Mouse (Mus musculus): Measurements from ENCODE around the gene Osgepl1.
"Not testable (repeated sequence)": the region's sequence is repeated elsewhere in the genome, so short reads cannot be mapped to it uniquely, and the experiment has no call there.

Gene Osgepl1

DNA sequence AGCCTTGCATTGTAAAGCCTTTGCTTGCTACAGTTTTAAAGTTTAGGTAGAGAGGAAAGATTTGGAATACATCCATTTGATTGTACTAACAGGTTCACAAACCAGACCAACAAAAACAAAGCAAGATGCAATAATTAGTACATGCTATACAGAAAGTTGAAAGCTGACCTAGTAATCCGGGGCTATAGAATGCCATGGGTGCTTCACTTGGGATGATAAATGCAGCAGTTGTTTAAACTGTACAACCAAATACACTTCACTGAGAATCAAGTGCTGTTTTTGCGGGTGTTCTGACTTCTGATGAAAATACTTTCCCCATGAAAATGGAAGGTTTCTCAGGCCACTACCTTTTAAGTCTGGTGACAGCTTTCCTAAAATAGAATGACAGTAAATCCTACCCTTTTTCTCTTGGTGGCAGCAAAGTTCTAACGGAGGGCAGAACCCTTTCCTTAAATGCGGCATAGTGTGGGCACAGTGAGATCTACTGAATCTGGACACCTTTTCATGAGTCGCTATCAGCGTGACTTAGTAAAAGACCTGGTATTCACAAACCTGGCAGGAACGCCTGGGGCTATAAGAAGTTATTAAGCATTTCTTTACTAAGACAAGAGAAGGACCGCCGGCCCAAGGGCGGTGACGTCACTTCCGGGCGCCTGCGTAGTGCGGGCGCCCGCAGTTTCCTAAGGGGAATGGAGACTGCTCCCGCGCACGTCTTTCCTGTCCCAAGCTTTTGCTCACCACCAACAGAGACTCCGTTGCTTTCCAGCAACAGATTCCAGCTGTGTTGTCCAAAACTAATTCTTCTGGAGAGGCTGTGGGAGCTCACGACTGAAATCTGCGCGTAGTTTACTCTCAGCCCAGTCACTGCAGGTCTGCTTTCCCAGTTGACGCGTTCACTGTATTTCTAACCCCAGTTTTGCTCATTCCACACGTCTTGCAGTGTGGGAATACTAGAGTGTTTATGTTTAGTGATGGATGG lies at the start of gene Osgepl1:
TSS of gene Osgepl1 (plus strand) at position 636 of the 979 bp plus-strand sequence.
- peak; percentile 92 for DNase-seq (ENCODE audit: inconsistent ontology term)

DNA sequence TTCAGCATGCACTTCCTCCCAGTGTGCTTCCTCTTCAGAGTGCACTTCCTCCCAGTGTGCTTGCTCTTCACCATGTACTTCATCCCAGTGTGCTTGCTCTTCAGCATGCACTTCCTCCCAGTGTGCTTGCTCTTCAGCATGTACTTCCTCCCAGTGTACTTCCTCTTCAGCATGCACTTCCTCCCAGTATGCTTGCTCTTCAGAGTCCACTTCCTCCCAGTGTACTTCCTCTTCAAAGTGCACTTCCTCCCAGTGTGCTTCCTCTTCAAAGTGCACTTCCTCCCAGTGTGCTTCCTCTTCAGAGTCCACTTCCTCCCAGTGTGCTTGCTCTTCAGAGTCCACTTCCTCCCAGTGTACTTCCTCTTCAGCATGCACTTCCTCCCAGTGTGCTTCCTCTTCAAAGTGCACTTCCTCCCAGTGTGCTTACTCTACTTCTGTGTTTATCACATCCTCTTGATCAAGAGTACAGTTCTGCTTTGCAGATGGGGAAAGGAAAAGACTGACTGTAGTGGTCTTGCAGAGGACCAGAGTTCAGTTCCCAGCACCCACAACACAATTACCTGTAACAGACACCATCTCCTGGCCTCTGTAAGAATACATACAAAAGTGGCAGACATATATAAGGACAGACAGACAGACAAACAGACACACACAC lies 48.3 kb upstream of the Osgepl1 start:
- not testable (repeated sequence) for DNase-seq (ENCODE audit: inconsistent ontology term)

DNA sequence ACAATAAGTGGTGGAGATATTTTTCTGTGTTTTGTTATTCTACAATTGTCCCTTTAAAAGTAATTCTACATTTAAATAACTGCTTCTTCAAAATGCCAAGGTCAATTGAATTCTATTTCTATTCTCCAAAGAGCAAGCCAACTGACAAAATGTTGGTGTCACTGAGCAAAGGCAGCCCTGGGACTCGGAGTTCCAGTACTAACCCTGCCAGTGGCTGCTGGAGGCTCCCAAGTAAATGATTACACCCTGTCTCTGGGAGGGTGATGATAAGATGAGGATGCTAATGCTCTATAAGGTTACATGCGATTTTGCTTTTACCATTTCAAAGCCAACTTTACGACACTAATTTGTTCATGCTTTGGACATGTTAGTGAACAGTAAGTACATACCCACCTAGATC lies 43.5 kb upstream of the Osgepl1 start:
- DNase-seq (ENCODE audit: inconsistent ontology term) = no peak

DNA sequence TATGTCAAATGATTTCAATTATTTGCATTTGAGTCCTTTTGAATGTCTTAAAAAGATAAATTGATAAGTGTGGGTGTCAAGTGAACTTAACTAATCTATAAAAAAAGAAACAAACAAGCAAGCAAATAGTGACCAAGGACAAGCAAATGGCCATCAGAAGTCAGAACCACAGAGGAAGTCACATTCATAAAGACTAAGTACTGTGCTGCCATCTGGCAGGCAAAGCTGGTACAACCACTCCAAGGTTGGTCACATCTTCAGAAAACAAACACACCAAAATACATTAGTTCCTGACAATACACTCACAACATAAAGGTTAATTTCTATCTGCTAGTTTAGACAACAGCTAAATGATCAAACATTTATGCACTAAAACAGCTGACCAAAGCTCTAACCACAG lies 40.8 kb upstream of the Osgepl1 start:
- DNase-seq (ENCODE audit: inconsistent ontology term) = no peak

DNA sequence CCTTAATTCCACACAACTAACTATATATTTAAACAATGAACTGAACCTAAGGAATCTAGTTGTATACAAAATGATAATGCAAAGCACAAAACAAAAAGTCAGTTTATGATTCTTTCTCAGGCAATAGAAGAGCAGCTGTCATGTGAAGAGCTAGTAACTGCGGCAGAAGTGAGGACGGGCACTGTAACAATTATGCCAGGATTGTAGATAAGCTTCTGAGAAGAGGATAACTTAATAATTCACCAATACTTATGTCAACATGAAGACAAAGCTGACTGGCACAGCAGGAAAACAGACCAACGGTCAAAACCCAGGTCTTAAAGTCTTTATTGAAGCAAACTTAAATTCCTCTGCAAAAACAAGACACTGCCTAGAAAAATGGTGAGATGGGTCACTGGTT lies 22.2 kb upstream of the Osgepl1 start:
- DNase-seq (ENCODE audit: inconsistent ontology term) = no peak

DNA sequence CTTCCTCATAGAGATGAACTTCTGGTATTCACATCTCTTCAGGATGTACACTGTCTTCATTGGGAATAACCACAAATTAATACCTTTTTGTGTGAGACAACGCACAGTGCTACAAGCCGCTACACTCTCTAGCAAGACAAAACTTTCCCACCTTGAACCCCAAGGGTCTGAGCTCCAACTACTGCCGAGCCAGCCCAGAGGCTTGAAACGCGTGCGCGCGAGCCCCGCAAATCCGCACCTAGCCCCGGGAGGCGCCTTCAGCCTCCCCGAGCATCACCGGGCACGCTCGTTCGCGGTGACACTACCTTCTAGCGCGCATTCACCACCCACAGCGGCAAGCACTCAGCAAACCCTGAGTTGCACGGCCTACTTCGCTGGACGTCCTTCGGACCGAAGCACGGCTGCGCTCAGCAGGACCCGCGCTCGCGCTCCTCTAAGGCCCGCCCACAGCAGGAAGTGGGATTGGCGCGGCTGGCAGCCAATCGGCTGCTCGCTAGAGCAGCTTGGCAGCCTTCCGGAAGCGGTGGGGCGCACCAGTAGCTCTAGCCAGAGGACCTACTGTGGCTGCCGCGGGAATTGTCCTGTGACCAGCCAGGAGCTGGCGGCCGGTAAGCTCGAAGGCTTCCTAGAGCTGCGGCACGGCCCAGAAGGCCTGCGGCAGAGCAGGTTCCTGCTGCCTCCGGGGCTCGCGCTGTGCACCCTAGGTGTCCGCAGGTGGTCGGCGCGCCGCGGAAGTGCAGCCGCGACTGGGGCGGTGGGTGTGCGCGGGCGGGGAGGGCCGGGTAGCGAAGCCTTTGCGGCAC lies 16.6 kb upstream of the Osgepl1 start, which contains the start of the genes Pms1, Ormdl1 and Gm28778:
TSS of gene Pms1 (minus strand) at position 438 of the 803 bp plus-strand sequence.
TSS of gene Ormdl1 (plus strand) at position 515 of the 803 bp plus-strand sequence.
TSS of gene Gm28778 (plus strand) at position 531 of the 803 bp plus-strand sequence.
- DNase-seq (ENCODE audit: inconsistent ontology term) = peak; percentile 96

DNA sequence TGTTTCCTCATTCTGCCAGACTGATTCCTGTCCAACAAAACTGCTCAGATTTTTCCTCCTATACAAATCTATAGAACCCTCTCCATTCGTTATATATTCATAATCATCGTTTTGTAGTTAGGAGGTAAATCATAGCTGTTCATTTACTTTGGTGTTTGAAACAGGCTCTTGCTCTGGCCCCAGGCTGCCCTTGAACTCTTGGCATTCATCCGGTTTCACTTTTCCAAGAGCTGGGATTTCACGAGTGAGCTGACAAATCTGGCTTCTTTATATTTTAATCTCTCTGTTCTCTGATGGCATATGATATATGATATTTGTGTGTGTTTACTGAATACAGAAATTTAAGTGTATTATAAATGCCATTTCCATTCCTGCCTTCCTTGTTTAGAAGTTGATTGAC lies 12.9 kb upstream of the Osgepl1 start:
- DNase-seq (ENCODE audit: inconsistent ontology term) = no peak

DNA sequence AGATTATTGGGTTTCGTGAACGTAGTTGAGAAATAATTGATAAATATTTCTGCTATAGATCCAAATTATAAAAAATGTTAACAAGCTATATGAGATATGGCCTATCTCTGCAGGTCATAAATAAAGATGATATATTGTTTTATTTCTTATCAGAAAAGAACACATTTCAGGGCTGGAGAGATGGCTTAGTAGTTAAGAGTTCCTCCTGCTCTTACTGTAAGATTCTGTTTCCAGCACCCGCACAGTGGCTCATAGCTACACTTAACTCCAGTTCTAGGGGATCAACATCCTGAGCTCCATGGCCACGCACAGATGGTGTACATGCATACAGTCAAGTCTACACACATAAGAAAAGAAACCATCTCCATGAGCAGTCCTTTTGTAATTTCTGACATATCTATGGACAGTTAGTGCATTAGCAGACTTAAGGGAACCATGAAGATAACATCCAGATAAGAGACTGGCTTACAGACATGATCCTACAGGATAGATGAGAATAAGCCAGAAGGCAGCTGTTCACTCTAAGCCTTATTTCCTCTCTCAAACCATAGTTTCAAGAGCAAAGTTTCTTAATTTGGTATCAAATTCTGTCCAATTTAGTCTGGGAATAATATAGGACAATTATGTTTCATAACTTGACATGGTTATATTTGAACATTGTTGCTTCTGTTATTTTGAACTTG lies 8.4 kb downstream of the Osgepl1 start:
- no peak for DNase-seq (ENCODE audit: inconsistent ontology term)

DNA sequence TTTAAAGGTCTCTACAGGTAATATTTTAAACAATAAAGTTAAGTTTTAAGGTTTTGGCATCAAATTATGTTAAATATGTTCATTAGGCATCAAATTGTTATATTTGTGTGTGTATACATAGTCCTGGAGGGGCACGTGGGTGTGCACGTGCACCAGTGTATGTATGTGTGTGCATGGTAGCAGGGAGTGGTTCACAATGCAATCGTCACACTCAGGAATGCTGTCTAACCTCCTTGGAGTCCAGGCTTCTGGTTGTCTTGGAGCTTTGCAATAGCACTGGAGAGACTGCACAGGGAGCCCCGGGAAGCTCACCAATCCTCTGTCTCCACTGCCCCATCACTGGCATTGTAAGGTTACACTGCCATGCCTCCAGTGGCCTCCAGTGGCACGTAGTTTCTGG lies 9.8 kb downstream of the Osgepl1 start:
- no peak for DNase-seq (ENCODE audit: inconsistent ontology term)

DNA sequence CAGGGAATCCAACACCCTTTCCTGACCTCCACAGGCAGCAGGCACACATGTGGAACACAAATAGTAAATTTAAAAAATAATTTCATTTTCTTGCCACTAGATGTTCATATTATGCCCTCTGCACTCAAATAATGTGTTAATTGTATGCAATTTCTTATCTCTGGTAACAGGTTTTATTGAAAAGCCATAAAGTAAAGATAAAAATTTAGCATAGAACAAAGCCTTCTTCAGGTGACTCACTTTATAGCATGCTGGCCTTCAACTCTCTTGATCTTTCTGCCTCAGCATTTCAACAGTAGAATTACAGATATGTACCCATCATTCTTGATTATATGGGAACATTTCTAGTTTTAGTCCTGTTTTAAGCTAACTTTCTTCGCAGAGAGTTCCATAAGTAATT lies 10.9 kb downstream of the Osgepl1 start:
- no peak for DNase-seq (ENCODE audit: inconsistent ontology term)

DNA sequence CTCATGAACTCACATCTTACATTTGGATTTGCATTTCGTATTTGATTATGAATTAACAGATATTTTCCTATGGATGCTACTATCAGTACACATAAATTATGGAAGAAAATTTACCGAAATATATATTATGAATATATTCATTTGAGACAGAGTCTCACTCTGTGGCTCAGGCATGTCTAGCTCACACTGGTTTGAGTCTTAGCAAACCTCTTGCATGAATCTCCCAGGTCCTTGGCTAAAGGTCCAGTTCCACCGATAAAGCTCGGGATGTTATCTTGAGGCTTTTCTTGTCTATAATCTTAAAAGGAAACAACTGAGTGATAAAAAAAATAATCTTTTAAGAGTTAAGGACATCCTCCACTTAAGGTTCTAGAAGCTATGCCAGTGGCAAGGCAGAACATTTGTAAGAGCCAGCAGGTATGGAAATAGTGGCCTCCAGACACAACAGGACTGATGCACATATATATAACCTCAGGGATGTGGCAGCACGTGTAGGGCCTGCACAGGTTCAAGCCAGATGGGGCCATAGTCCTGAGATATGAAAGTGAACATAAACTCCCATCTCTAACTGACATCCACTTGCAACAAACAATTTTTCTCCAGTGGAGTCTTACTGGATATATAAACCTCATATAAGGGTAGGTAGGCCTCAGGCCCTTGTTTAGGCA lies 11.5 kb downstream of the Osgepl1 start:
- no peak for DNase-seq (ENCODE audit: inconsistent ontology term)

DNA sequence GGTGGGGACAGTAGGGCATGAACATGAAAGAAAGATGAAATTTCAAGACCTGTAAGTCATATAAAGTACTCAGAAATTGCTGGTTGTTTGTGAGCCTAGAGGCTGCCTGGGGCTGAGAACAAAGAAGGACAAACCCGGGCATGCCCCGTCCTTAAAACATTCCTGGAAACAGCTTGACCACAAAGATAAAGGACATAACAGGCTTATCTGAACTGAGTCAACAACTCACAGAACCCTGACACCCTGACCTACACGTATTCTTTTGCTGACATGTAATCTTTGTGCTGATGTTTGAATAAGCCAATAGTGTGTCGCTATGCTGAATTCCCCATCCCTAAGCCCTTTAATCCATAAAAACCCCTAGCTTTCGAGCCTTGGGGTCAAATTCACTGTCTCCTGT lies 20.1 kb downstream of the Osgepl1 start:
- not testable (repeated sequence) for DNase-seq (ENCODE audit: inconsistent ontology term)

DNA sequence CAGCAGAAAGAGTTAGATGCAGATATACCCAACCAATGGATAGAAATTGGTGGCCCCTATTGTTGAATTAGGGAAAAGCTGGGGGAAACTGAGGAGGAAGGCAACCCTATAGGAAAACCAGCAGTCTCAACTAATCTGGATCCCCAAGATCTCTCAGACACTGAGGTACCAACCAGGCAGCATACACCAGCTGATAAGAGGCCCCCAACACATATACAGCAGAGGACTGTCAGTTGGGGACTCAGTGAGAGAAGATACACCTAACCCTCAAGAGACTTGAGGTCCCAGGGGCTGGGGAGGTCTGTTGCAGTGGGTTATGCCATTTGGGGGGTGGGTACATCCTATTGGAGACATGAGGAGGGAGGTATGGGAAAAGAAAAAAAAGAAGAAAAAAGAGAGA lies 22.0 kb downstream of the Osgepl1 start:
- no peak for DNase-seq (ENCODE audit: inconsistent ontology term)

DNA sequence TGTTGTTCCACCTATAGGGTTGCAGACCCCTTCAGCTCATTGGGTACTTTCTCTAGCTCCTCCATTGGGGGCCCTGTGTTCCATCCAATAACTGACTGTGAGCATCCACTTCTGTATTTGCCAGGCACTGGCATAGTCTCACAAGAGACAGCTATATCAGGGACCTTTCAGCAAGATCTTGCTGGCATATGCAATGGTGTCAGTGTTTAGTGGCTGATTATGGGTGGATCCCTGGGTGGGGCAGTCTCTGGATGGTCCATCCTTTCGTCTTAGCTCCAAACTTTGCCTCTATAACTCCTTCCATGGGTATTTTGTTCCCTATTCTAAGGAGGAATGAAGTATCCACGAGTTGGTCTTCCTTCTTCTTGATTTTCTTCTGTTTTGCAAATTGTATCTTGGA lies 24.0 kb downstream of the Osgepl1 start:
- DNase-seq (ENCODE audit: inconsistent ontology term) = not testable (repeated sequence)

DNA sequence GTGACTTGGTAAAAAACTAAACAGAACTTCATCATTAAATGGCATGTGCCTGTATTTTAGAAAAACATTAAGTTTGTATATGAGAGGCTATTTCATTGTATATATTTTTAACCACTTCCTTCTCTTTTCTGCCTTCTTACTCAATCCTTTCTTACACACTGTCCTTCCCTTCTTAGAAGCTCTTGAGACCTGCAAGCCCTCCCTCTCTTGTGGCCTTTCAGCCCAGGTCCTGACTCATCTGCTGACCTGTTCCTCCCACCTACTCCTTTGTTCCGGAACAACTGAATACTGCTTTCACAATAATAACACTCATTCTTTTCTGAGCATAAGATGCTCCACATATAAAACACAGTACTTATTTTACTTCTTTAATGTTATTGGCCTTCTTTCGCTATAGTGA lies 27.6 kb downstream of the Osgepl1 start:
- no peak for DNase-seq (ENCODE audit: inconsistent ontology term)

DNA sequence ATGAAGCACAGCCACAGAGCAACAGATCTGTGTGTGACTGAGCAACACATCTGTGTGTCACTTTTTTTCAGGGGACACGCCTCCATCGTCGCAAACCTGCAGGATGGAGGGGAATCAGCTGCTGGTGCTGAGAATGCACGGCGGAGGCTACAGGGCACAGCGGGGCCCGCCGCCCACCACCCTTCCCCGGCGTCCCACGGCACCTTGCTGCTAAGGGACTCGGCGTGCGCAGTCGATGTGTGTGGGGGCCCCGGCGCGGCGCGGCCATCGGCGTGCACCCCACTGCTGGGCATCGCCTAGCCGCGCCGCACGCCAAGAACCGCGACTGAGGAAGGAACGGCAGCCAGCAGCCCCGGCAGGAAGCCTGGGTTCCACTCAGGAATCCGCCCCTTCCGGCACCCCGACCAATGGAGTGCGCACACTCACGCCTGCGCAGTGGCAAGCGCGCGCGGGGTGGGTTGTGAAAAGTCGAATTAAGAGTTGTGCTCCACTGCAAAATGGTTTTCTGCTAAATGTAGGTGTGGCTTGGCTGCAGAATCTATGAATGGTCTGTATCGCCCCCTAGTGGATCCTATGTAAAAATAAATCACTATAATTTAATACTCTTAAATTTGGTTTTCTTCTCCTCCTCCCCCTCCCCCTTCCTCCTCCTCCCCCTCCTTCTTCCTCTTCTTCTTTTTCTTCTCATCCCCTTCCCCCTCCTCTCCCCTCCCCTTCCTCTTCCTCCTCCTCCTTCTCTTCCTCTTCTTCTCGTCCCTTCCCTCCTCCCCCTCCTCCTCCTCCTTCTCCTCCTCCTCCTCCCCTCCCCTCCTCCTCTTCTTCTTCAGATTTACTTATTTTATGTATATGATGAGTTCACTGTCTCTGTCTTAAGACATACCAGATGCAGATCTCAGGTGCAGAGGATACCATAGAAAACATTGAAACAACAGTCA lies 39.2 kb downstream of the Osgepl1 start, which contains the start of the genes Asdurf, Gm28551 and Asnsd1:
TSS of gene Asdurf (minus strand) at position 293 of the 935 bp plus-strand sequence.
TSS of gene Gm28551 (minus strand) at position 341 of the 935 bp plus-strand sequence.
TSS of gene Asnsd1 (minus strand) at position 426 of the 935 bp plus-strand sequence.
- DNase-seq (ENCODE audit: inconsistent ontology term) = peak; percentile 99

DNA sequence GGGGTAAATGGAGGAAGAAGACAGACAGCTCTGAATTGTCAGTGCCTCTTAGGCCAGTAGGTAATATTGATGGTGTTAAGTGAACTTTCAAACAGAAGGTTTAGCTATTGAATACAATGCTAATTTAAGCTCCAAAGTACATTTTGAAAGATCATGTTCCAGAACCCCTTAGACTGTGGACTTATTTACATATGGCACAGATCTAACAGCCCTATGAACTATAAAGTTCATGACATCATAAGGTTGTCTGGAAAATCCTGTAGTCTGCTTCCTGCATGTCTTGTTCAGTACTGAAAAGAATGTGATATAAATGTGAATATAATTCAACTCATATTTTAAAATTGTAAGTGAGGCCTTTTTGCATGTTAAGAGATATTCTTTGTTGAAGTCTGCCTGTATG lies 45.6 kb downstream of the Osgepl1 start:
- no peak for DNase-seq (ENCODE audit: inconsistent ontology term)
